Mouse (Mus musculus): ENCODE measurements around the gene Tas2r118. TPM values are rescaled to one million over a fixed set of nuclear protein-coding genes. Genes with fewer than 3 reads are reported as not detected.

Tas2r118 gene
- not detected in 2 replicates for polyA plus RNA-seq (2015; fragmentation: Nextera tagmentation; extraction: Ambion mirVana)

DNA sequence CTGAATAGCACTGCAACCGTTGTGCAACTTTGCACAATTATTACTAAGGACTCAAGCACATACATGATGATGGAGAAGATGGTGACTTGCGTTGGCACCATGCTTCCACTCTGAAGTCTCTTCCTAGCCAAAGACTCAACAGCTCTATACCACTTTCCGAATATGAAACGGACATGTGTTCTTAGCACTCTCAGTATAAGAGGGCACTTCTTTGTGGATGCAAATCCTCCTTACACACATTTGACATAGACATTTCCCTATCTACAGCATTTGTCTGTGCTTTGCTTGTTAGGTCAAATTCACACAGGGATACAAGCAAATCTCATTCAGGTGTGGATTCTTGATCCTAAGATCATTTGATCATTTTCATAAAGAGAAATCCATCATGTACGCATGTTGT is at the start of gene Tas2r118:
Gene Tas2r118, minus strand, starts transcription at position 101 of the 400 bp plus-strand sequence.
- no peak for ATAC-seq
- no peaks in the 10 kb centered on the region for H3K36me3 ChIP-seq (ENCODE audit: poor library complexity, severe bottlenecking)
- no peak within 1 kb of the TSS for H3K4me2 ChIP-seq
- no peak within 1 kb of the TSS for H3K4me3 ChIP-seq
- H3K9ac ChIP-seq, result no peak within 1 kb of the TSS
- 98% methylated on average over 5 of the region's 5 CpGs for WGBS
- no peaks in the 10 kb centered on the region for H3K4me1 ChIP-seq
- H3K9me3 ChIP-seq (replicated peaks), result no peaks in the 10 kb centered on the region
- no peak within 1 kb of the TSS for H3K27ac ChIP-seq
- no peaks in the 10 kb centered on the region for H3K27me3 ChIP-seq

- Histone ChIP-seq H3K27me3 (no peaks in the 10 kb centered on the region), H3K9me3 (replicated peaks) (peaks cover 3% of the 10 kb centered on the region; the same call in 1 of the 2 replicates), H3K4me1 (no peaks in the 10 kb centered on the region), H3K27ac (no peak overlapping the region), H3K9ac (no peak overlapping the region), H3K4me3 (no peak overlapping the region), H3K36me3 (ENCODE audit: poor library complexity, severe bottlenecking) (no peaks in the 10 kb centered on the region), H3K4me2 (no peak overlapping the region)
- 89% methylated on average over 5 of the region's 5 CpGs for WGBS
- ATAC-seq, result no peak
These were observed 48.5 kb upstream of the Tas2r118 start for GRCm38 (mm10) chr6:24018320-24018719.

DNA sequence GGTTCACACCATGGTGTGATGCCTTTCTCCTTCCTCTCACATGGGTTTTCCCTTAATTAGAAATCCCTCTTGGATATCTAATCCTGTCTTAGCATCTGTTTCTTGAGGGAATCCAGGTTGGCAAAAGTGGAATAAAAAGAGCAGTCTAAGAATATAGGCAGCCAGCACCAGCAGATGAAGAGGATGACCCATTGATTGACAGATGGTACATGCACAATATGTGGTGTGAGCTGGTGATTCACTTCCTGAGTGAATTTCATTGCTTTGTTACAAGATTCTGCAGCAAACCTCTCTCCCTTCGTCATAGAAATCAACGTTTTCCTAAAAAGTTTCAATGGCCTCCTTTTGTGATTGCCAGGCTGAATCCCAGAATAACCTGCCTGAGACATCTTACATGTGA is 23.4 kb upstream of the Tas2r118 start:
- Histone ChIP-seq H3K9me3 (replicated peaks) (no peaks in the 10 kb centered on the region), H3K27ac (no peak overlapping the region), H3K4me3 (no peak overlapping the region), H3K27me3 (no peaks in the 10 kb centered on the region), H3K4me1 (no peaks in the 10 kb centered on the region), H3K9ac (no peak overlapping the region), H3K4me2 (no peak overlapping the region), H3K36me3 (ENCODE audit: poor library complexity, severe bottlenecking) (no peaks in the 10 kb centered on the region)
- WGBS, result 95% methylated on average over 2 of the region's 2 CpGs
- no peak for ATAC-seq

DNA sequence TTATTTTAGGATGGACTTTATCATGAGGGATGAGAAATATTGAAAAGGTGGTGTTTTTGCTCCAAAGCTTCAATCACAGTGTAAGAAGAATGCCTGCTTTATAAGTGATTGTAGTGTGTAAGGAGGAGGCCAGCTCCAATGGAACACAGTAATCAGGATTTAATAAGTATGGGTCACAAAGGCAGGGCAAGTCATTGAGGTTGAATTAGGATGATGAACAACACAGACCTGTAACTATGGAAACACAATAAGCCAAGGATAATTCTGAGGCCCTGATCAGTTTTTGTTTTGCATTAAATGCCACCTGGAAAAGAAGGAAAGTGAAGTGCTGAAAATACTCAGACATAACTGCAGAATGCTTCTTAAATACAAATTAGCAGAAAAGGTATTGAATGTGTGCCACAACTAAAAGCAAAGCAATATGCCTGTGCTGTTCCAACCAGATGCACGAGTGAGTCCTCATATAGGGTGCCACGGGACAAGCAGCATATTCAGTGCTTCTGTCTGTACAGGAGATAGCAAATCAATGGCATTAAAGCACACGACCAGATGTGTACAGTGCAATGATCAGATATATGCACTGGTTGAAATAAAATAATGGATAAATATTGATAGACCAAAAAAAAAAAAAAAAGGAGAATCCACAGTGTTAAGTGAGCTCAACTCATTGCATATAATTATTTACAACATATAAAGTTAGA is 21.0 kb upstream of the Tas2r118 start:
- H3K36me3 ChIP-seq (ENCODE audit: poor library complexity, severe bottlenecking), result no peaks in the 10 kb centered on the region
- H3K4me2 ChIP-seq, result no peak overlapping the region
- no peak overlapping the region for H3K4me3 ChIP-seq
- no peaks in the 10 kb centered on the region for H3K4me1 ChIP-seq
- no peaks in the 10 kb centered on the region for H3K9me3 ChIP-seq (replicated peaks)
- WGBS, result 37% methylated on average over 3 of the region's 3 CpGs
- no peak overlapping the region for H3K27ac ChIP-seq
- H3K9ac ChIP-seq, result no peak overlapping the region
- 0 out of 2 replicates have a peak, but pooled peaks have one; percentile 30 for ATAC-seq
- H3K27me3 ChIP-seq, result no peaks in the 10 kb centered on the region

DNA sequence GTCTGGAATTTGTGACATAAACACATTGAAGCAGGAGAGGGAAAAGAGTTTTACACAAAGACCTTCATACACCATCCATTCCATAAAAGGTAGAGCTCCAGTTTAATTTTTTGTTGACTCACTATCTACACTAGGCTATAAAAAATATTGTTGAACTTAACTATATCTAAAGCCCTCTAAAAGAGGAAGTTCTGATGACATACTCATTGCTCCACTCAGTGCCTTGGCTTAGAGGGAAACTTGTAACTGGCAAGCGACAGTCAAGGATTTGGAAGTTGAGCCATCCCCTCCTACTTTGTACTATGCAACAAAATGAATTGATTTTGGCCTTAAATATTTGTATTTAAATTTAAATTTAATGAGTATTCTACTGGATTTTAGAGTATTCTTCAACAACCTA is 16.4 kb upstream of the Tas2r118 start:
- WGBS, result 94% methylated on average over 1 of the region's 1 CpGs
- Histone ChIP-seq H3K9me3 (replicated peaks) (no peaks in the 10 kb centered on the region), H3K36me3 (ENCODE audit: poor library complexity, severe bottlenecking) (no peaks in the 10 kb centered on the region), H3K27ac (no peak overlapping the region), H3K9ac (no peak overlapping the region), H3K27me3 (no peaks in the 10 kb centered on the region), H3K4me2 (no peak overlapping the region), H3K4me1 (no peaks in the 10 kb centered on the region), H3K4me3 (no peak overlapping the region)
- ATAC-seq, result no peak

GRCm38 (mm10) chr6:23966980-23967379 is 2.9 kb downstream of the Tas2r118 start:
- Histone ChIP-seq H3K9ac (no peak overlapping the region), H3K27me3 (no peaks in the 10 kb centered on the region), H3K9me3 (replicated peaks) (no peaks in the 10 kb centered on the region), H3K36me3 (ENCODE audit: poor library complexity, severe bottlenecking) (no peaks in the 10 kb centered on the region), H3K4me1 (no peaks in the 10 kb centered on the region), H3K27ac (no peak overlapping the region), H3K4me3 (no peak overlapping the region), H3K4me2 (no peak overlapping the region)
- ATAC-seq, result no peak
- WGBS, result 86% methylated on average over 2 of the region's 2 CpGs

DNA sequence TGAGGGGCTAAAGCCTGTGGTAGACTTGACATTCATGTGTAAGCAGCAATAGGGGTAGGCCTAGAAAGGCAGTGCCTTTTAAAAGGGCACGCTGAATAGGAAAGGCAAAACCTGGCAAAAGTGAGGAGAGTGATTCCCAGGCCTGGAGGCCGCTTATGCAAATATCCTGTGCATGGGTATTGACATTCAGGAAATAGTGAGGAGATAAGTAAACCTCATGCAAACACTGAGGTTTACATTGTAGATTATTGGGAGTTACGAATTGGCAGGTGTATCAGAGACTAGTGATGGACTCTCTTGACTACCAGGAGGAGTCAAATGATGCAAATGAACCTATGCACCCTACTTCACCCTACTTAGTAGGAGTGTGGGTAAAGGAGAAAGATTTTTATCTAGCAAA is 3.9 kb downstream of the Tas2r118 start:
- no peaks in the 10 kb centered on the region for H3K36me3 ChIP-seq (ENCODE audit: poor library complexity, severe bottlenecking)
- 87% methylated on average over 3 of the region's 3 CpGs for WGBS
- no peak overlapping the region for H3K4me3 ChIP-seq
- ATAC-seq, result no peak
- no peak overlapping the region for H3K4me2 ChIP-seq
- H3K27ac ChIP-seq, result no peak overlapping the region
- no peaks in the 10 kb centered on the region for H3K9me3 ChIP-seq (replicated peaks)
- no peaks in the 10 kb centered on the region for H3K4me1 ChIP-seq
- no peaks in the 10 kb centered on the region for H3K27me3 ChIP-seq
- no peak overlapping the region for H3K9ac ChIP-seq

GRCm38 (mm10) chr6:23963741-23964140 is 6.1 kb downstream of the Tas2r118 start:
- 81% methylated on average over 1 of the region's 1 CpGs for WGBS
- Histone ChIP-seq H3K27me3 (no peaks in the 10 kb centered on the region), H3K36me3 (ENCODE audit: poor library complexity, severe bottlenecking) (no peaks in the 10 kb centered on the region), H3K4me2 (no peak overlapping the region), H3K4me3 (no peak overlapping the region), H3K27ac (no peak overlapping the region), H3K4me1 (no peaks in the 10 kb centered on the region), H3K9me3 (replicated peaks) (no peaks in the 10 kb centered on the region), H3K9ac (no peak overlapping the region)
- no peak for ATAC-seq

GRCm38 (mm10) chr6:23940776-23941175 is 29.1 kb downstream of the Tas2r118 start:
- Histone ChIP-seq H3K36me3 (ENCODE audit: poor library complexity, severe bottlenecking) (no peaks in the 10 kb centered on the region), H3K9ac (no peak overlapping the region), H3K4me2 (no peak overlapping the region), H3K27ac (no peak overlapping the region), H3K4me3 (no peak overlapping the region), H3K27me3 (no peaks in the 10 kb centered on the region), H3K4me1 (peaks cover 8% of the 10 kb centered on the region), H3K9me3 (replicated peaks) (no peaks in the 10 kb centered on the region)
- ATAC-seq, result no peak
- 94% methylated on average over 1 of the region's 1 CpGs for WGBS

- Histone ChIP-seq H3K9me3 (replicated peaks) (no peaks in the 10 kb centered on the region), H3K9ac (no peak overlapping the region), H3K4me3 (no peak overlapping the region), H3K27ac (no peak overlapping the region), H3K36me3 (ENCODE audit: poor library complexity, severe bottlenecking) (no peaks in the 10 kb centered on the region), H3K4me1 (peaks cover 8% of the 10 kb centered on the region), H3K4me2 (no peak overlapping the region), H3K27me3 (no peaks in the 10 kb centered on the region)
- WGBS, result 56% methylated on average over 2 of the region's 2 CpGs
- ATAC-seq, result no peak
These were observed 31.0 kb downstream of the Tas2r118 start for GRCm38 (mm10) chr6:23938575-23939488.

- 12% methylated on average over 4 of the region's 4 CpGs for WGBS
- Histone ChIP-seq H3K27me3 (no peaks in the 10 kb centered on the region), H3K9ac (no peak overlapping the region), H3K27ac (no peak overlapping the region), H3K9me3 (replicated peaks) (no peaks in the 10 kb centered on the region), H3K4me2 (no peak overlapping the region), H3K4me1 (peaks cover 8% of the 10 kb centered on the region), H3K36me3 (ENCODE audit: poor library complexity, severe bottlenecking) (no peaks in the 10 kb centered on the region), H3K4me3 (no peak overlapping the region)
- no peak for ATAC-seq
These were observed 33.4 kb downstream of the Tas2r118 start for GRCm38 (mm10) chr6:23936414-23936813.

GRCm38 (mm10) chr6:23923806-23924205 is 46.1 kb downstream of the Tas2r118 start:
- Histone ChIP-seq H3K9ac (no peak overlapping the region), H3K27me3 (no peaks in the 10 kb centered on the region), H3K4me3 (no peak overlapping the region), H3K36me3 (ENCODE audit: poor library complexity, severe bottlenecking) (no peaks in the 10 kb centered on the region), H3K27ac (no peak overlapping the region), H3K9me3 (replicated peaks) (no peaks in the 10 kb centered on the region), H3K4me1 (peaks cover 4% of the 10 kb centered on the region; the same call in 1 of the 2 replicates), H3K4me2 (no peak overlapping the region)
- 16% methylated on average over 2 of the region's 2 CpGs for WGBS
- ATAC-seq, result peak; percentile 70
